Mouse (Mus musculus) midbrain, embryonic 13.5 days (tissue): Measurements from ENCODE around the gene Lsamp. TPM values are rescaled to one million over a fixed set of nuclear protein-coding genes. Genes with fewer than 3 reads are reported as not detected.

Experiments
- ATAC-seq: fragments of 200-750 bp; cut with Nextera tagmentation; 2 replicates; pipeline ENCODE4 v1.8.0; 2017; ENCODE audit warnings: mild to moderate bottlenecking, moderate TSS enrichment, moderate library complexity
- H3K27ac ChIP-seq: fragments of 300-500 bp; sonication (generic); 2 replicates; pipeline ENCODE4 v1.5.1; 2015; ENCODE audit warnings: inconsistent platforms, mild to moderate bottlenecking, moderate library complexity
- H3K27me3 ChIP-seq: fragments of 300-500 bp; sonication (generic); 2 replicates; pipeline ENCODE4 v1.6.1; 2015; ENCODE audit warnings: mild to moderate bottlenecking, inconsistent platforms
- H3K36me3 ChIP-seq: fragments of 300-500 bp; sonication (generic); 2 replicates; pipeline ENCODE4 v1.6.1; 2015; ENCODE audit warnings: mild to moderate bottlenecking, inconsistent platforms
- H3K4me1 ChIP-seq: fragments of 300-500 bp; sonication (generic); replicated peaks from 2 replicates; pipeline ENCODE4 v1.6.1; 2015; ENCODE audit warnings: inconsistent platforms
- H3K4me2 ChIP-seq: fragments of 300-500 bp; sonication (generic); replicated peaks from 2 replicates; pipeline ENCODE4 v1.6.1; 2015; ENCODE audit warnings: moderate library complexity, mild to moderate bottlenecking, inconsistent platforms
- H3K4me3 ChIP-seq: fragments of 300-500 bp; sonication (generic); replicated peaks from 2 replicates; pipeline ENCODE4 v1.5.1; 2015; ENCODE audit warnings: mild to moderate bottlenecking, inconsistent platforms
- H3K9ac ChIP-seq: fragments of 300-500 bp; sonication (generic); replicated peaks from 2 replicates; pipeline ENCODE4 v1.6.1; 2015; ENCODE audit warnings: mild to moderate bottlenecking, inconsistent platforms
- H3K9me3 ChIP-seq: fragments of 300-500 bp; sonication (generic); 2 replicates; pipeline ENCODE4 v1.6.1; 2016; ENCODE audit warnings: mild to moderate bottlenecking, inconsistent platforms
- WGBS: fragments of 180-500 bp; shearing (Covaris S2); methylation state at CpG from one replicate; pipeline ENCODE4 v1.1.7; 2015; 5-methylcytosine and 5-hydroxymethylcytosine counted together
- polyA plus RNA-seq: library from polyadenylated mRNA; unstranded; fragments of >200 nt; fragmentation: Nextera tagmentation; extraction: Ambion mirVana; gene quantifications from 2 replicates; pipeline ENCODE4 v1.2.1, GENCODE M21; 2015

Gene Lsamp
- polyA plus RNA-seq, 1 experiment from 2014 or later: 66.7 TPM

DNA sequence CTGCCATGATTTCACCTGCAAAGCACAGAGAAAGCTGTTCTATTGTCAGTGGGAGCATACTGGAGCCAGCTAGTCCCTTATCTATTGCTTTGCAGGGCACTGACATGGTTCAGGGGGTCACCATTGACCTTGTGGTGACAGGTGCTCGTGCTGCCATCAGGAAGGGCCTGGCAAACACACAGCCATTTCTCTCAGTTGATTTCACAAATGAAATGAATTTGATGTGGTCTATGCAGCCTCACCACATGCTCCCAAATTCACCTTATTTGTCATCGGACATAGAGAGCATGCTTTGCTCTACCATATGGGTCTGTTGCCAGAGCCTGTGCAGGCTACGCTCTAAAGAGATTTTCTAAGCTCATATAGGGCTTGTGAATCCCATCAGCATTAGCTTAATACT, 450.1 kb downstream of the Lsamp start:
- Histone ChIP-seq H3K36me3 (no peaks in the 10 kb centered on the region), H3K27me3 (no peaks in the 10 kb centered on the region), H3K4me2 (no peak overlapping the region), H3K4me3 (no peak overlapping the region), H3K9ac (no peak overlapping the region), H3K27ac (no peak overlapping the region), H3K9me3 (no peaks in the 10 kb centered on the region), H3K4me1 (no peaks in the 10 kb centered on the region)
- WGBS: 73% methylated on average over 3 of the region's 3 CpGs
- ATAC-seq: no peak

DNA sequence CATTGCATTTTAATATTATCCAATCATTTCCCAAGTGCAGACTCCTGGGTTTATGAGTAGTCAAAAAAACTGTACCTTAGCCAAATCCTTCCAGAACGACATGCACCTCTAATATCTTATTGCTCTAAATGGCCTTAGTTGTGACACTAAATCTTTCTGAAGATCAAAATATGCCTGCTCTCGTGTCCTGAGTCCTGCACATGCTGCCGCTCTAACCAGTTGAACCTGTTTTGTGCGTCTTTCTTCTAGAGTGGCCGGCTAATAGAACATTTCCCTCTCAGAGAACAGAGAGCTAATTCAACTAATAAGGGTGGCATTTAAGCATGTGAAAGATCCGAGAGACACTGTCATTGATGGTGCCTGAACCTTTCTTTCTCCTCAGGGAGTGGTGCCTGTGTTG, 452.3 kb downstream of the Lsamp start:
- 76% methylated on average over 6 of the region's 6 CpGs for WGBS
- no peak overlapping the region for H3K4me2 ChIP-seq
- H3K36me3 ChIP-seq: no peaks in the 10 kb centered on the region
- H3K4me1 ChIP-seq: no peaks in the 10 kb centered on the region
- no peak overlapping the region for H3K9ac ChIP-seq
- no peaks in the 10 kb centered on the region for H3K9me3 ChIP-seq
- H3K27me3 ChIP-seq: no peaks in the 10 kb centered on the region
- no peak overlapping the region for H3K27ac ChIP-seq
- no peak for ATAC-seq
- no peak overlapping the region for H3K4me3 ChIP-seq

DNA sequence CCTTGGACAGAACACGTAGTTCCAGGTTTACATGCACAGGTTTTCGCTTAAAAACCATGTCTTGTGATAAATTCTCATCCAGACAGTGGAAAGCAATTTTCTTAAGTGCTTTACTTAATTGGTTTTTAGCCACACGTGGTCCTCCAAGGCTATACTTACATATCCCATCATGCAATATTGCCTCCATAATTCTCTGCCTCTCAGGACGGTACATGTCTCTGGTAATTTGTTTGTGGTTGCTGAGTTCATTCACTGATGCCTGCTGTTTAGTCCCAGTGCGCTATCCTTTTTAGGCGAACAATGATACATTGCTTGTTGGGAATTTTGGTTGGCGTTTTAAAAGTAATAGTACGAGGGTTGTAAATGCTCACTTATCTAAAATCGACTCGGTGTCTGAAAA, 453.7 kb downstream of the Lsamp start:
- no peak overlapping the region for H3K9ac ChIP-seq
- no peak overlapping the region for H3K4me3 ChIP-seq
- no peak for ATAC-seq
- no peaks in the 10 kb centered on the region for H3K27me3 ChIP-seq
- H3K27ac ChIP-seq: no peak overlapping the region
- WGBS: 86% methylated on average over 10 of the region's 10 CpGs
- H3K4me2 ChIP-seq: no peak overlapping the region
- H3K4me1 ChIP-seq: no peaks in the 10 kb centered on the region
- H3K9me3 ChIP-seq: no peaks in the 10 kb centered on the region
- H3K36me3 ChIP-seq: no peaks in the 10 kb centered on the region

DNA sequence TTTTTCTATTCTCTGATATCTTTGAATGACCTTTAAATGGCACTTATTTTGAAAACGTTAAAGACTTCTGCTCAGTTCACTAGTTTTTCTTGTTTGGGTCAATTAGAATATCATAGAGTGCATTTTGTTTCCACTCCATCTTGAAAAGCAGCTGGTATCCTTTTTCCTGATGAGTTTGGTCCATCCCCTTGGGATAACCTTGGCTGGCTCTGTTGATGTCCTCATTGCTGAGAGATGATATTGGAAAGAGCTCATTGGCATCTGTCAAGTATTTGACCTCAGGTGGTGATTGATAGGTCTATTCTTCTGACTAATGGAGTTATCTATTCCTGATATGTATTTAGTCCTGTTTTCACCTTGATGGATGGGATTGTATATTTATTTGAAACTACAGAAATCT, 454.7 kb downstream of the Lsamp start:
- ATAC-seq: no peak
- Histone ChIP-seq H3K4me3 (no peak overlapping the region), H3K36me3 (no peaks in the 10 kb centered on the region), H3K9ac (no peak overlapping the region), H3K4me2 (no peak overlapping the region), H3K9me3 (no peaks in the 10 kb centered on the region), H3K4me1 (no peaks in the 10 kb centered on the region), H3K27me3 (no peaks in the 10 kb centered on the region), H3K27ac (no peak overlapping the region)
- 91% methylated on average over 1 of the region's 1 CpGs for WGBS

DNA sequence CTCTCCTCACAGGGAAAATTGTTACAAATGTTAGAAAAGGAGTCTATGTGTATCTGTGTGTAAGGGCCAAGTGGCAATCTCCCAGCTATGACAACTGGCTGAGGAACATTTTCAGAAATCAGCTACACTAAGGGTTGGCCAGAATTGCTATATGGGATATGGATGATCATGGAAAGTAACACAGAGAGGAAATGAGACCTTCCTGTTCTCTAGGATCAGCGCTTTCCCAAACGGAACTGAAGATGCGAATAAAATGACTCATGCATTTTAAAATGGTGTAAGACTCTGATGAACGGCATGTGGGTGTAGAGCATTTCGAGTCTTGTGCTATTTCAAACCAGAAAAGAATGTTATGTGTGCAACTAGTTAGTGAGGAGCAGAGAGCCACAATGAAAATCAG, 462.4 kb downstream of the Lsamp start:
- H3K36me3 ChIP-seq: no peaks in the 10 kb centered on the region
- WGBS: 92% methylated on average over 5 of the region's 5 CpGs
- H3K4me1 ChIP-seq: no peaks in the 10 kb centered on the region
- no peak overlapping the region for H3K9ac ChIP-seq
- H3K27ac ChIP-seq: no peak overlapping the region
- no peak for ATAC-seq
- no peak overlapping the region for H3K4me3 ChIP-seq
- no peaks in the 10 kb centered on the region for H3K9me3 ChIP-seq
- no peak overlapping the region for H3K4me2 ChIP-seq
- no peaks in the 10 kb centered on the region for H3K27me3 ChIP-seq

DNA sequence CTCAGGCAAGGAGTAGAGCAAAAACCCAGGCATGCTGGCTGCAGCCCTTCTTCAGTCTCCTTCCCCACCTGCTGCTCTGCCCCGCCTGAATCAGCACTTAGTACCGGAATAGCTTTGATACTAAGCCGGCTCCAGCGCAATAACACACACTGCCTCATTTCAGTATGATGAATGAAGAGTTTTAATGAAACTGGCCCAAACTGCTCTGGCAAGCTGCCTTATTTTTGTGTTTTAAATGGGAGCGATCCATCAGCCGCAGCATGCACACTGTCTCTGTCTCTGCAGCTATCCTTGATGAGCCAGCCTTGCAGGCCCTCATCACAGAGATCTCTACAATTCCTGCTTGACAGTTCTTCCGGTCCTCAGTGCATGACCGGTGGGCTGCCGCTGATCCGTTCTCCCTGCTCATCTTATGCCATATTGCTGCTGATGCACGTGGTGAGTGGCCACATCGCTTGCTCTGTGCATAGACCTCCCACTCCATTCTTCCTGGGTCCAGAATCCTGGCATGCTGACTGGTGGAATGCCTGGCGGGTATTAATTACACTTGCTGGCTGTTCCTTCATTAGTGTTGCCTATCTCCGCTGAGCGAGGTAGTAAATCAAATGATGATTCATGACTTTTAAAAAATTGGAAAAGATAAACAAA, 479.4 kb downstream of the Lsamp start:
- H3K4me2 ChIP-seq: no peak overlapping the region
- no peak for ATAC-seq
- no peaks in the 10 kb centered on the region for H3K9me3 ChIP-seq
- 77% methylated on average over 15 of the region's 15 CpGs for WGBS
- H3K4me3 ChIP-seq: no peak overlapping the region
- no peak overlapping the region for H3K27ac ChIP-seq
- H3K36me3 ChIP-seq: no peaks in the 10 kb centered on the region
- H3K27me3 ChIP-seq: no peaks in the 10 kb centered on the region
- H3K4me1 ChIP-seq: 0 out of 2 replicates have a peak, but pooled peaks cover 2% of the 10 kb centered on the region
- H3K9ac ChIP-seq: no peak overlapping the region

DNA sequence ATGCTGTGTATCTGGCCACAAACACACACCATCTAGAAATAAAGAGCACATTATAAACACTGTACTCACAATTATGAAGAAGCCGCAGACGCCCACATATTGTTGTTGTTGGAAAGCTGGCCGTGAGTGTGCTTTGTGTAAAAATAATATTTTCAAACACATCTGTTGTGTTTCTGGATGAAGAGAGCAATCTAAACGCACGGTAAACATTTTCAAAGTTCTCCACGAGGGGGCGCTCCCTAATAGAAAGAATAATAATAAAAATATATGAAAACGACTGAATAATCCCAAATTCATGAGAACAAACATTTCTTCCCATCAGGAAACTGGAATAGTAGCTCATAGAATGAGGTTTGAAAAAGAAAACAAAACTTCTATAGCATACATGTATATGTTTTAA, 482.4 kb downstream of the Lsamp start:
- WGBS: 18% methylated on average over 8 of the region's 8 CpGs
- no peak overlapping the region for H3K4me3 ChIP-seq
- 0 out of 2 replicates have a peak, but pooled peaks cover 2% of the 10 kb centered on the region for H3K4me1 ChIP-seq
- no peak overlapping the region for H3K4me2 ChIP-seq
- H3K27ac ChIP-seq: no peak overlapping the region
- no peaks in the 10 kb centered on the region for H3K36me3 ChIP-seq
- ATAC-seq: no peak
- H3K27me3 ChIP-seq: no peaks in the 10 kb centered on the region
- no peaks in the 10 kb centered on the region for H3K9me3 ChIP-seq
- H3K9ac ChIP-seq: no peak overlapping the region

DNA sequence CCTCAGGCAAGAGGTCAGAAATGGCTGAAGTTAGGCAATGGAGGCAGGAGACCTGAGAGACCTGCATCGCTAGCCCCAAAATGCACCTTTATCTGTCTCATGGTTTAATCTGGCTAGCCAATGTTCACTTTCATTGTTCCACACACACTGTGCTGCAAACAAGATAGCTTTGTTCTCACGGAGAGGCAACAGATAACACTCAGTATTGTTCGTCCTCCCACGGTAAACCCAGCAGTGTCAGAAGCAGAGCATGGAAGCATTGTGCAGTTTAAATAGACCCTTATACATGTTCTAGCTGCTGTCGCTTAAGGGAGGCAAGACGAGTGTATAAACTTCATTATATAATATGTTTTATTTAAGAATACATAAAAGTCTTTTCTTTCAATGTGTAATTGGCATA, 486.8 kb downstream of the Lsamp start:
- Histone ChIP-seq H3K9me3 (no peaks in the 10 kb centered on the region), H3K36me3 (no peaks in the 10 kb centered on the region), H3K9ac (no peak overlapping the region), H3K4me3 (no peak overlapping the region), H3K27ac (no peak overlapping the region), H3K4me2 (no peak overlapping the region), H3K27me3 (no peaks in the 10 kb centered on the region), H3K4me1 (peaks cover 14% of the 10 kb centered on the region; the same call in 1 of the 2 replicates)
- ATAC-seq: no peak
- WGBS: 63% methylated on average over 6 of the region's 6 CpGs

DNA sequence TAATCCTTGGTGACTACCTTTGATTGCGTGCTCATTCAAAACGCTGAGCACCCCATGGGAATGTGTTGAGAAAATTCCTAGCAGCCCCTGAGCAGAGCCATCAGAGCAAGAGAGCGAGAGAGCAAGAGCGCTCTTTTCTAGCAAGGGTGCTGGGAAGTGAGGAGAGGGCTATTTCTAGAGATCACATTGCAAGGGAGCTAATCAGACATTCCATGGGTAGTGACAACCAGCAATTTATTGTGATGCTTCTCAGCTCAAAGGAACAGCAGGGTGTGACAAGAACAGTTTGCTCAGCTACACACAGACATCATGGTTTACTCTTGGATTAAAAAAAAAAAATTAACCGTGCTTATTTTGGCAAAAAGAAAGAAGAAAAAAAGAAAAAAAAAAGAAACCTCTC, 487.8 kb downstream of the Lsamp start:
- no peaks in the 10 kb centered on the region for H3K9me3 ChIP-seq
- peaks cover 14% of the 10 kb centered on the region; the same call in 1 of the 2 replicates for H3K4me1 ChIP-seq
- ATAC-seq: no peak
- H3K36me3 ChIP-seq: no peaks in the 10 kb centered on the region
- no peak overlapping the region for H3K4me3 ChIP-seq
- H3K27ac ChIP-seq: no peak overlapping the region
- H3K9ac ChIP-seq: no peak overlapping the region
- H3K27me3 ChIP-seq: no peaks in the 10 kb centered on the region
- WGBS: 52% methylated on average over 5 of the region's 5 CpGs
- H3K4me2 ChIP-seq: no peak overlapping the region

DNA sequence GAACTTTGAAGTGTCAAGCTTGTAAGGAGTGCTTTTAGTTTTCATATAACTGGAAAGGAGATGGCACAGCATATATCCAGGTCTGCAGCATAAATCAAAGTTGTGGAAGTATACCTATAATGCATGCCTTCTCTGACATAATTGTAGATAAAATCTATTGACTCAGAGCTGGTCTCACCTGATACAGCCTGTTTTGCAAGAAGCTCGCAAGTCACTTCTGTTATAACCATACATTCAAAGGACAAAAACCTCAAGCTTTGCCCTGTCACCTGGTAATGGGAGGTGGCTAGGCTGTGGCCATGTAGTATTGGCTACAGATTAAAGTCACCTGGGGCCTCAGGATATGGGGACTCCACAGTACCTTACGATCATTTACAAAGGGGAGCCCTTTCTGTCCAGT, 507.4 kb downstream of the Lsamp start:
- H3K9me3 ChIP-seq: no peaks in the 10 kb centered on the region
- no peak overlapping the region for H3K9ac ChIP-seq
- no peaks in the 10 kb centered on the region for H3K27me3 ChIP-seq
- no peak overlapping the region for H3K27ac ChIP-seq
- H3K4me2 ChIP-seq: no peak overlapping the region
- no peak overlapping the region for H3K4me3 ChIP-seq
- WGBS: 92% methylated on average over 2 of the region's 2 CpGs
- no peaks in the 10 kb centered on the region for H3K36me3 ChIP-seq
- no peaks in the 10 kb centered on the region for H3K4me1 ChIP-seq
- ATAC-seq: no peak

DNA sequence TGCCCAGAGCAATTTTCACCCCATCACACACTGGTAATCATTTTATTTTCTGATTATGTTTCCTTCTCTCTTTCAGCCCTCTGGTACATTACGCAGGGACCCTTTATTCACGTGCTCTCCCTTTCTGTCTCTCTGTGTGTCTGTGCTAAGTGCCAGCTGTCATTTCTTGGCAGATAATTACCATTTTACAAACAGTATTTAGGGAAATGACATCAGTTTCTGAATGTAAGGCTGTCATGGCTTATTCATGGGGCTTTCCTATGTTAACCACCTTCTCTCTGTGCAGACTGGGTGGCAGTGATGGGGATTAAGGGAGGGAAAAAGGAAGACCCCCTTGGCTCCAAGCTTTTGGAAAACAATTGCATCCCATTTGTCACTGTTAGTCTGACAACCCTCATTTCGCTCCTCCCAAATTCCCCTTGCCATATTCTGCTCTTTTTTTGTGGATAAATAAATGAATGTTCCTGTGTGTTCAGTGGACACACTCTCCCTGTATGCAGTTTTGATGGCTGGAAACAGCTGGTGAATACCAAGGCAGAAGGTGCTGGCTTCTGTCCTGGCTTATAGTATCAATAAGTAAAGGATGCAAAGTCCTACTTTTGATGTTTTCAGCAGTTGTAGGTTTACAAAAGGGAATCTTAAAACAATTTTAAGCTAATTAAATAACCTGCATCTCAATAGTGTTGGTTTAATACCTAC, 520.2 kb downstream of the Lsamp start:
- Histone ChIP-seq H3K27me3 (no peaks in the 10 kb centered on the region), H3K9ac (no peak overlapping the region), H3K27ac (peak overlapping the region; percentile 27), H3K4me3 (no peak overlapping the region), H3K9me3 (no peaks in the 10 kb centered on the region), H3K36me3 (no peaks in the 10 kb centered on the region), H3K4me1 (peaks cover 13% of the 10 kb centered on the region), H3K4me2 (no peak overlapping the region)
- WGBS: 28% methylated on average over 3 of the region's 3 CpGs
- ATAC-seq: peak; percentile 88

DNA sequence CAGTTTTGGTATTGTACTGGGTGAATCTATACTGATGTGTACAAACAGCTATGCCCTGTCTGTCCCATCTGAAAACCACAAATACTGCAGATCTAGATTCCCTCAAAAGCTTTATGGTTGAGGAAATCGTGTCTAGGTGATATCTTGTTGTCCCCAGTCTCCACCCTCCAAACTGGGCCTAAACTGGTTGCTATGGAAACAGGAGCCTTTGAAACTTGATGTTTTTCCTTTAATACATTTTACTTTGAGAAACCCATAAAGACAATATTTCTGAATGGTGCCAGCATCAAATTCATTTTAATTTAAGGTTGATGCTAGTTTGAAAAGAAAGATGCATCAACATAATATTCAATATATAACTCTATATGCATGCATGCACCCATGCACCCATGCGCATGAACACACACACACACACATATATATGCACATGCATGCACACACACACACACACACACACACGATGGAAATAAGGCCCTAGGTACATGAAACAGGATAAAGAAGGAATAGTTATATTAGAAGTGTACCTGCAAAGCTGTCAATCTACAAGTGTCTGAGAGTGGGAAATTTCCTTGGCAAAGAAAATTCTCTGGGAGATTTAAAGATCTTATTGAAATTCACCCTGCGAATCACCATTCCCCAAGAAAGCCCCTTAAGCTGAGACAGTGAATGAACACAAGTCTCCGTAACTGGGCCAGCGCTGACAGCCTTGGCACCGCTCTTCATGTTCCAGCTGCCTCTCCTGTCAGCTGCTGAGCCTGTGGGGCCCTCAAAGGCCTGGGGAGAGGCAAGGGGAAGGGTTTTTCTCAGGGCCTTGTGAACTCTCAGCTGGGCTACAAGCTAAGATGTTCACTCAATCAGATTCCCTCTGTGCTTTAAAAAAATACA, 525.2 kb downstream of the Lsamp start:
- Histone ChIP-seq H3K9me3 (no peaks in the 10 kb centered on the region), H3K4me3 (no peak overlapping the region), H3K27me3 (no peaks in the 10 kb centered on the region), H3K27ac (peak overlapping the region; percentile 75), H3K9ac (no peak overlapping the region), H3K4me1 (peaks cover 15% of the 10 kb centered on the region), H3K36me3 (no peaks in the 10 kb centered on the region), H3K4me2 (no peak overlapping the region)
- ATAC-seq: peak; percentile 86
- 35% methylated on average over 7 of the region's 7 CpGs for whole genome bisulfite sequencing
